Mouse (Mus musculus) layer of hippocampus, adult 9-10 months (tissue): ENCODE data around the gene Cbx3.

Experiments
- DNase-seq: peaks from one replicate; pipeline ENCODE4 v3.0.0; 2022; ENCODE audit warnings: low spot score

The Cbx3 gene

GRCm38 (mm10) chr6:51470311-51471178 is at the start of gene Cbx3:
Gene Cbx3 (plus strand): TSS chr6:51470360.
- DNase-seq = no peak

GRCm38 (mm10) chr6:51423466-51424122 is 46.6 kb upstream of the Cbx3 start:
- no peak for DNase-seq

GRCm38 (mm10) chr6:51424537-51424936 is 45.6 kb upstream of the Cbx3 start:
- DNase-seq = no peak

- no peak for DNase-seq
Measured at GRCm38 (mm10) chr6:51432535-51433397, 37.4 kb upstream of the Cbx3 start, which contains the start of gene Nfe2l3. Gene Nfe2l3 (plus strand): TSS chr6:51432670.

DNA sequence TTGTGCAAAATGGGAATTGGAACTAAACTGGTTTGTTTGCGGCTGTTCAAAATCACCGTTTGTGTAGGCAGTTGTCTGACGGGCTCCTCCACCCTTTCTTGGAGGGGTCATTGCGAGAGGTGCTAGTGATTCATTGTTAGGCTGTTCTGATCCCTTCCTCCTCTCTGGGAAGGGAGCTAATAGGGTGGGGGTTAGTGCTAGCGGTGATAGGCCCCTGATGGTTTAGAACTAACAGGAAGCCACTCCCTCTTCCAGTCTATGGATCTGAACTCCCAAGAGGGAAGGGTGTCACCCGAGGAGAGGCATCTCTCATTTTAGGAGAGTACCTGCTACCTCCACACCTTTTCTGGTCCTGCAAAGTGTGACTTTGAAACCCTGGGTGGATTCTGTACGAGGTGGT is 35.9 kb upstream of the Cbx3 start:
- no peak for DNase-seq

GRCm38 (mm10) chr6:51437665-51438064 is 32.5 kb upstream of the Cbx3 start:
- no peak for DNase-seq

DNA sequence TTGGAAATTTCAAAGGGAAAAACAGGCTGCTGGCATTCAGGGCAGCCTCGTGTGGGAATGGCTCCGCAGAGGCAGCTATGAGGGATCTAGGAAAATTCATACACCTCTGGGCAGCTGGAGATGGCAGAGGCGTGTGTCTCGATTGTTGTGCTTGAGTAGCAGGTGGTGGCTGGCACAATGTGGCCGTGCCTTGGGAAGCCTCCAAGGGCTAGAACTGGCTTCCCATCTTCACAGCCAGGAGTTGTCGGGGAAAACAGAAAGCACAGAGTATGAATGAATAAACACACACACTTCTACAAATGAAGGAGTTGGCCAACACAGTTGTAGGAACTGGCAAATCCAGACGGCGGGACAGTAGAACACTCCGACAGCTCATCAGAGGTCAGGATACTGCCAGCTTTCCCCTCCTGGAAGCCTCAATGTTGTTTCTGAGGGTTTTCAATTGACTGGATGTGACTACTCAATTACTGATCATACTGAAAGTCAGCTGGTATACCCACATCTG is 31.3 kb upstream of the Cbx3 start:
- no peak for DNase-seq

DNA sequence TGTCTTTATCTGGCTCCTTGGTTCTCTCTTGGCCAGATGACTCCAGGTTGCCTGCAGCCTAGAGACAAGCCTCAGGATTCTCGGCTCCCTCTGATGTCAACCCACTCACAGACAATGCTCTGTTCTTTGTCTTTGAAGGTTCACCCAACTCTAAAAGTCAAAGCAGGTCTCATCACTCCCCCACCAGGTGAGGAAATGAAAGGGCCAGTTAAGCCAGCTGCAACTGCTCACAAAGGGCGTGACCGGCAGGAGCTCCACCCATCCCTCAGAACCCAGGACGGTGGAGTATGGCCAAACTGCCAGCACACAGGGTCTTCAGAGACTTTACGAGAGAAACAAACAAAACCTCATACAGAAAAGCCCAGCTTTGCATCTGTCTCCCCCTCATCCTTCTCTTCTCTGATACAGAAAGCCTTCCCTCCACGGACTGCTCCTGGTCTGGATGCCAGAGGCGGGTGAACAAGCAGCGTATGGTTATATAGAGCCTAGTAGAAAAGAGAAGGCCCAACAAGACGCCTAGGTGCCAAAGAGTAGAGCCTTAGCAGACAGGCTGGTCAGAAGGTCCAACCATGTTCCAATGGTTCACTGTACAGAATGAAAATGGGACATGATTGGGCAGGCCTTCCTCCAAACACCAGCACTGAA is 27.8 kb upstream of the Cbx3 start:
- DNase-seq = no peak

- DNase-seq = no peak
Measured at GRCm38 (mm10) chr6:51452927-51453503, 17.1 kb upstream of the Cbx3 start.

GRCm38 (mm10) chr6:51454949-51455348 is 15.2 kb upstream of the Cbx3 start:
- no peak for DNase-seq

GRCm38 (mm10) chr6:51456198-51456597 is 14.0 kb upstream of the Cbx3 start:
- DNase-seq = no peak

- no peak for DNase-seq
Measured at GRCm38 (mm10) chr6:51457283-51457682, 12.9 kb upstream of the Cbx3 start.

DNA sequence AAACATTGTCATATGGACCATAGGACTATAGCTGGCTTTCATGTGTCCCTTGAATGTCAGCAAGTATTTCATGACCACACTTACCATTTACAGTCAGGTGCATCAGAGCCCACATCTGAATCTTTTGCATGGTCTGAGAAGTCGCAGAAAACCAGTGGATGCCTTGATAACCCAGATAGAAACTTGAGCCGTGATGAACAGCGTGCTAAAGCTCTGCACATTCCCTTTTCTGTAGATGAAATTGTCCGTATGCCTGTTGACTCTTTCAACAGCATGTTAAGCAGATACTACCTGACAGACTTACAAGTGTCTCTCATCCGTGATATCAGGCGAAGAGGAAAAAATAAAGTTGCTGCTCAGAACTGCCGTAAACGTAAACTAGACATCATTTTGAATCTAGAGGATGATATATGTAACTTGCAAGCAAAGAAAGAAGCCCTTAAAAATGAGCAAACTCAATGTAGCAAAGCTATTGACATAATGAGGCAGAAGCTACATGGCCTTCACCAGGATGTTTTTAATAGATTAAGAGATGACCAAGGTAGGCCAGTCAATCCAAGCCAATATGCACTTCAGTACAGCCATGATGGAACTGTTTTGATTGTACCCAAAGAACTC is 12.3 kb upstream of the Cbx3 start:
- no peak for DNase-seq

GRCm38 (mm10) chr6:51458925-51459312 is 11.2 kb upstream of the Cbx3 start:
- DNase-seq = no peak

GRCm38 (mm10) chr6:51459313-51460020 is 10.7 kb upstream of the Cbx3 start:
- no peak for DNase-seq

GRCm38 (mm10) chr6:51460021-51460360 is 10.2 kb upstream of the Cbx3 start:
- no peak for DNase-seq

GRCm38 (mm10) chr6:51460363-51460762 is 9.8 kb upstream of the Cbx3 start:
- DNase-seq = no peak

DNA sequence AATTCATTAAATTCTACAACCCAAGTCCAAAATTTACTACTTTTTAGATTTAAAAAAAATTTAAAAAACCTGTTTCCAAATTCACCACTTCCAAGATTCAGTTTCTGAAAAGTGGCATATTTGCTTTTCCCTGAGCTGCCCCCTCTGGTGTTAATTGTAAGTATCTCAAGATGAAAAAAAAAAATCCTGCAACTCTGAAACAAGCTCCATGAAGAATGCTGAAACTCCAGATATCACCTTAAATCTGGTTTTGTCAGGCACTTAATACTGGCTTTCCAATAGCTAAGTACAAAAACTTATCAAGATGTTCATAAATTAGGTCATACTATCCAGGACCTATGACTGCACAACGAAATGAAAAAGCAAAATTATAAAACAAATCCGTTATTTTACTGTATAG is 2.5 kb upstream of the Cbx3 start:
- no peak for DNase-seq

- DNase-seq = peak; percentile 55
Measured at GRCm38 (mm10) chr6:51468891-51469561, 1.1 kb upstream of the Cbx3 start.
